Mouse (Mus musculus) cerebellum, postnatal 36 days (tissue): ENCODE measurements at regions not wholly inside any gene's neighbourhood (a gene's known extent, or its start where the extent isn't known, plus 50 kb on each side); places are given as distances from the start of the nearest gene placed in this dataset.

Experiments
- DNase-seq, 2 experiments: peaks; one replicate each; pipeline ENCODE4 v3.0.0; 2021 to 2022; ENCODE audit warnings: mixed read lengths in 2 of 2

DNA sequence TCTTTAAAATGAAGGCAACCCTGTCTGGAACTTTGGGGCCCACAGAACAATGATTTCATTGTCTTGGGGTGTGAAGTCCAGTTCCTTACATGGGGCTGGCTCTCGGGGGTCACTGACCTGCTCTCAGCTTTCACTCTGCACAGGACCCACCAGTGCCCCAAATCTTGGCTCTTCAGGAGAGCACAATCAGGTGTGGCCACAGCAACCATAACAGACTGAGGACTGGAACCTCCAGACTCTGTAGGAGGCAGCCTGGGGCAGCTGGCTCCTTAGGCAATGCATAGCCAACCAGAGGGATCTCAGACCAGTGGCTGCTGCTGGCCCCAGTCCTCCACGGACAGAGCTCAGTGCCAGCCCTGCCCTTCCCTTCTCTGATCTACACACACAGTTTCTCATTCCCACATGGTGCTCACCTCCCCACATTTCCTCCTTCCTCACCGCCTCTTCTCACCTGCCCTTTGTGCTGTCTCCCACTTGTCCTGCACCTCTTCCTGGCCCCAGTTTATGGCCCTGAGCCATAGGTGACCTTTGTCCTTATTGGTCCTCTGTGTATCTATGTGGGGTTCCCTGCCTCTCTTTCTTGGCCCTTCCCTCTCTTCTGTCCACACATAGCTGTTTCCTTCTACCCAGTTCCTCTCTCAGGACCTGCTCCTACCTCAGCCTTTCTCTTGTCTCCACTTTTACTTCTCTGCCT, 151.9 kb upstream of the Zmiz1 start:
- no peak for DNase-seq

DNA sequence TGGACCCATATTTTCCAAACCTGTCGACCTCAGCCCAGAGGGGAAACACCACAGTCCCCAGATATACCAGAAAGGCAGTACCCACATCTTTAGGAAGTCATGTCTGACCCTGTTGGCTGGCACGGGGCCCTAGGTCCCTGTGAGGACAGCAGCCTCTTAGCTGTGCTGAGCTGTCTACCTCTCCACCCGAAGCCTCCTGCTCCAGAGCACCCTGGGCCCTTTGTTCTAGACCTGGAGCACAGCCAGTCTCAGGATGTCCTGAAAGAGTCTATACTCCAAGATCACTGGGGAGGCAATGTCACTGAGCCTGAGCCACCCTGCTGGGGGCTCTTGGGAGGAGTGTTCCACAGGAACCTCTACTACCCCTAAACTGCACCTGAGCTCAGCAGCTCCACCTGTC, 150.9 kb upstream of the Zmiz1 start:
- no peak for DNase-seq

DNA sequence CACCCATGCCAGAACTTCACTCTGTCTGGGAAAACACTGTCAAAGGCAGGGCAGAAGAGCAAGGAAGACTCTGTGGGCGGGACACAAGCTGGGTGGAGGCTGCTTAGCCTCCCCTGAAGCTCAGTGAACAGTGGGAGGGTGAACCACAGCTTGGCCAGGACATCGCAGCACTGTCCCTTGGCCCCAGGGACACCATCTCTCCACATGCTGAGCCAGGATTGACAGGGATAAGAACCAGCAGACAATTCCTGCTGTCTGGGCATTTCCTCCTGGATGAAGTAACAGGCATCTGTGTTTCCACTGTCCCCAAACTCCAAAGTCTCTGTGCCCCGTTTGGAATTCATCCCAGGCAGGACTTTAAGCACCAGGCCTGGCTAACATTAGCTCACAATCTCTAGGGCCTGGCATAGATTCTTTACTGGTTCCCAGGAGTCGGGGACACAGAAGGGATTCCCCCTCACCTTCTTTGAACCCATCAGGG, 148.3 kb upstream of the Zmiz1 start:
- no peak for DNase-seq

DNA sequence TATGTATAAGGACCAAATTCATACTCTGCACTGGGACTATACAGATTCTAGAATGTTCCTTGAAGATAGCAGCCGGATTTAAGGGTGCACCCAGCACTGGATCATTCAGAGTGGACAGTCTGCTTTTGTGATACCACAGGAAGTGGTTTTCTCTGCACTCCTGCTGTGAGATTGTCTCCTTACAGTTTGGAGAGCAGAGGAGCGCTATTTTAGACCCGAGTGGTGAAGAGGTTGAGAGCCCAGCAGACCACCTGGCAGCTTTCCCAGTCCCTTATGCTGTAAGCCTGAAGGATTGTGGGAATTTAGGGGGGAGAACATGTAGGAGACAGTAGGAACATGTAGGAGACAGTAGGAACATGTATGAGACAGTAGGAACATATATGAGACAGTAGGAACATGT, 147.5 kb upstream of the Zmiz1 start:
- DNase-seq: no peak

DNA sequence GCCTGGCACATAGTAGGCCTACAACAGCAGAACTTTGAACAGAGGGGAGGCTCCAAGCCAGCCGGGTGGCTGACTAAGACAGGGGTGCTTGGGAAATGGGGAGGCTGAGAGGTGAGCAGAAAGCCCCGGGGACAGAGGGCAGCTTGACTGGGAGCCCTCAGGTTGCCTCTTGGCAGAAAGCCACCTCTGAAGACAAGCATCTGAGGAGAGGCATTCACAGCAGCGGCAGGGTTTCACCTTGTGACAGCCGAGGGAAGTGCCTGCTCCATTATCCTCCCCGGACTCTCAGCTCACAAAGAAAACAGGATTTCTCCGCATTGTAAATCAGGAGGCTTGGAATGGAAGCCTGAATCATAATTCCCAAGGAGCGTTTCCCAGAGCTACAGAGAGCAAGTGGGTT, 146.8 kb upstream of the Zmiz1 start:
- peak in 1 of 2 experiments; percentile 33 for DNase-seq

DNA sequence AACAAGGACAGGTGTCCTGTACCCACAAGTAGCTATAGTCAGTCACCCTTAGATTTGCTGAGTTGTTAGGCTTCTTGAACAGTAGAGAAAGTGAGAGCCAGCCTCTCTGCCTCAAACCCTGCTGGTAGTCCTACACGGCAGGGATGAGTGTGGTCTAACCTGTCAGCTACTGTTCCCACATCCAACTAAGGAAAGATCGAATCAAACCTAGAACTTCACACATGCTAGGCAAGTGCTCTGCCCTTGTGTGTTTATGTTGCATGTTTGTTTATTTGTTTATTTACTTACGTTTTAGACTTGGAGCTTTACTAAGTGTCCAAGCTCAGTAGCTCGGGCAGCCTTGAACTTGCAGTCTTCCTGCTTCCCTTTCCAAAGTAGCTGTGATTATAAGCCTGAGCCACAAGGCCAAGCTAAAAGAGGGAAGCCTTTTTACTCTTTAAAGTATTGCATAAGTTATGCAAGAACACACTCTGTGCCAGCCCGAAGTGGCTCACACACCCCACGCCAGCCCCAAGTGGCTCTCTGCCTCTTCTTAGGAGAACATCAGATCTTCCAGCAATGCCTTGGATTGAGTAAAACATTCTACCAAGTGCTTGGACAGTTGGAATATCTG, 146.1 kb upstream of the Zmiz1 start:
- DNase-seq: no peak

DNA sequence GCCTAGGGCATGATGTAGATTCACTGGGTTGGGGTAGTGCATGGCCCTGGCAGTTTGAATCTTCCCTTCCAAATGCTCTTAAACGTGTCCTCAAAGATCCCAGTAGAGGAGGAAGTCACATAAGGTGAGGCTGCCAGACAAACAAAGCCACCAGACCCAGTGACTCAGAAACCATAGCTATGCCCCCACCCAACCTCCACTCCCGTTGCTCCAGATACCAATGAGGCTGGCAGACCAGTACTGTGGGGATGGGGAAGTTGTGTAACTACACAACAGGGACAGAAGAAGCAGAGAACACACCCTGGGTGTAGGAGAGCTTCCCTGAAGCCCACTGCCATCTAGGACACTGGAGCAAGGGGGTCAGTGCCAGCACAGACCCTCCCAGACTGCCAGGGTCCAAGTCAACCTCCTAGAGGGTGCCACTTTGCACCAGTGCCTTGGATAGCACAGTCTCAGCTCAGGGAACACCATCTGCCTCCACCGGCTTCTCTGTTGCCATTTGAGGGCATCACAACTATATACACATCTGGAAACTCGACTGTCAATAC, 145.2 kb upstream of the Zmiz1 start:
- DNase-seq: no peak

DNA sequence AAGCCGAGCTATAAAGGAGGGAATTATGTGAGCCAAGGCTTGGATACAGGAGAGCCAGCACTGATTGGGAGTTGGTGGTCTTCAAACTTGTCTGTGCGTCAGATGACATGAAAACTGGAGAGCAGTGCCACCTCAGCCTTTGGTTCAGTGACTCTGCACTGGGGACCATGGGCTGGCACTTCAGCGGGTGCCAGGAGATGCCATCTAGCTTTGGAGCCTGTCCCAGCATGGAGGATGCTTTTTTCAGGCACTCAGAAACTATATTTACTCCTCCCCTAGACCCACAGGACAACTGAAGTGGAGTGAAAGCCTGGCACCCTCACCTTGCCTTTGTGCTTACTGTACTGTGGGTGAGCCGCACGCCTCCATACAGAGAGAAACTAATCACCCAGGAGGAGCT, 142.5 kb upstream of the Zmiz1 start:
- DNase-seq: no peak

DNA sequence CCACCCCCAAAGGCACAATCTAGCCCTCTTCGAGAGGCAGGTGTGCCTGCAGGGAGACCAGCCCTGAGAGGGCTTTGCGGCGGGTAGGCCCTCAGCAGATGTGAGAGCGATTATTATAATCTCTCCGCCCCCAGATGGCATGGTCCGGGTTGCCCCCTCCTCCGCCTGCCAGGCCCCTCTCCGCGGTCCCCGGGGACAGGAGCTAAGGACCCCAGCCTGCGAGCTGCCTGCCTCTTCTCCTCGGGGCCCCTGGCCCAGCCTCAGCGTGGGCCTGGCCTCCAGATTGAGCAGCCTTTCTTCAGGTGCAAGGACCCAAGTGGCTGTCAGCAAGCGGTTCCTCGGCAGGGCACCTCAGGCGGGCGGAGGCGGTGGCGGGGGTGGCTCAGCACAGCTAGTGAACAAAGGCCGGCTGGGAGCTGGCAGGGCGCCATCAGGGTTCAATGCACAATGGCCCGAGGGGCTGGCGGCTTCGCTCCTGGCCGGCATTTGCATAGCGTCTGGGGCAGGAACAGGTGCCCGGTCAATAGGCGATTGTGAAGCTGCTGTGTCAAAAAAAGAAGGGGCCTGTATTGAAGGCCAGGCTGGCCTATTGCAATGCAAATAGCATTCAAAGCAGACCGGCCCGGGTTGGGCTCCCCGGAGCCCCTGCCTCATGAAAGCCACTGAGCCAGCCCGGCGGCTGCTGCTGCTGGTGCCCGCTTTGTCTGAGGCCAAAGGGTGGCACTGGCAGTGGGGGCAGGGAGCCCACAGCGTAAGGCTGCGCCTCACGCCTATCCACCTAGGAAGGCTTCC, 141.1 kb upstream of the Zmiz1 start:
- DNase-seq: peak; percentile 69 to 77

DNA sequence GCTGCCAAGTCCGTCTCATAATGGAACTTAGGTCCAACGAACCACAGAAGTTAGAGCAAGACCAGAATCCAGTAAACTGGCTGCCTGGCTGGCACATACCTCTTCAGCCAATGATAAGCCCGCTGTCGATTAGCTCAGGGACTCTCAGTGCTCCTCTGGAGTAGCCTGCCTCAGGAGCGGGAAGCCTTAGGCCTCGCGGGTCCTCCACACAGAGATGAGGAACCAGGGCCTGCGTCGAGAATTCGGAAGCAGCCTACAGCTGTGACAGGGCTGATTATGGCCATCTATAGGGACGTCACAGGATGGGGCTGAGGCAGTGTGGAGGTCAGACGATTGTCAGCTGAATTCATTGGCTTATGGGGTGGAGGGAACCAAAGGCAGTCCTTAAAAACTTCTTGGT, 140.1 kb upstream of the Zmiz1 start:
- no peak for DNase-seq

DNA sequence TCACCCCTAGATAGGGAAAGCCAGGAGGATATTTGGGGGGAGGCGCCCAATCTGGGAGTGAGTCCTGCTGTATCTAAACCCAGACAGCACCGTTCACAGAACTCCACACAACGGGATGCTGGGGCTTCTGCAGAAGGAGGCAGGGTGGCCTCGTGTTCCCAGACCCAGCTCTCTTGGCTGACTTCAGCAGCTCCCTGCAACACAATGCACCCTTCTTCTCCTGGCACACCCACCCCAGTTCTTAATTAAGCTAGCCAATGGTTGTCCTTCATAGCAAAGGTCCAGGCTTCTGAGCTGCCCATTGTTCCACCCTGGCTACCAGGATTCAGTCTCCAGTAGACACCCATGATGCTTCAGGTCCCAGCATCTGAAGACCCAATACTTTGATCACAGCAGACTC, 138.8 kb upstream of the Zmiz1 start:
- DNase-seq: no peak

DNA sequence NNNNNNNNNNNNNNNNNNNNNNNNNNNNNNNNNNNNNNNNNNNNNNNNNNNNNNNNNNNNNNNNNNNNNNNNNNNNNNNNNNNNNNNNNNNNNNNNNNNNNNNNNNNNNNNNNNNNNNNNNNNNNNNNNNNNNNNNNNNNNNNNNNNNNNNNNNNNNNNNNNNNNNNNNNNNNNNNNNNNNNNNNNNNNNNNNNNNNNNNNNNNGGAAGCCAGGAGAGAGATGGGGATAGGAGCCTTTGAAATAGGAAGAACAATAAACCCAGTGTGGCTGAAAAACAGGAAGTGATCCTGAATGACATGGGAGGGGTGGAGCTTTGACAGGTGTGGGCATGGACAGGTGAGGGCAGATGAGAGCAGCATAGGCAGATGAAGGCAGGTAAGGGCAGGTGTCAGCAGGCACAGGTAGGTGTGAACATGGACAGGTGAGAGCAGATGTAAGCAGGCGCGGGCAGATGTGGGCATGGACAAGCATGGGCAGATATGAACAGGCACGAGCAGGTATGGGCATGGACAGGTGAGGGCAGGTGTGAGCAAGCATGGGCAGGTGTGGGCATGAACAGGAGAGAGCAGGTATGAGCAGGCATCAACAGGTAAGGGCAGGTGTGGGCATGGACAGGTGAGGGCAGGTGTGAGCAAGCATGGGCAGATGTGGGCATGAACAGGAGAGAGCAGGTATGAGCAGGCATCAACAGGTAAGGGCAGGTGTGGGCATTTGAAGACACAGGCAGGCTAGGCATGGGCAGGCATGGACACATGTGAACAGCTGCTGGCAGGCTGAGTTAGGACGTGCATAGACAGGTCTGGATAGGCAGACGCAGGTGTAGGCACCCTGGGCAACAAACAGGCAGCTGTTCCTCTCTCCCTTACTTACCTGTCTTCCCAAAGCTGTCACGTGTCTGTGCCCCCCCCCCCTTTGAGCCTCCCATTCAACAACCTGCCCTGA, 135.2 kb upstream of the Zmiz1 start:
- no peak for DNase-seq

DNA sequence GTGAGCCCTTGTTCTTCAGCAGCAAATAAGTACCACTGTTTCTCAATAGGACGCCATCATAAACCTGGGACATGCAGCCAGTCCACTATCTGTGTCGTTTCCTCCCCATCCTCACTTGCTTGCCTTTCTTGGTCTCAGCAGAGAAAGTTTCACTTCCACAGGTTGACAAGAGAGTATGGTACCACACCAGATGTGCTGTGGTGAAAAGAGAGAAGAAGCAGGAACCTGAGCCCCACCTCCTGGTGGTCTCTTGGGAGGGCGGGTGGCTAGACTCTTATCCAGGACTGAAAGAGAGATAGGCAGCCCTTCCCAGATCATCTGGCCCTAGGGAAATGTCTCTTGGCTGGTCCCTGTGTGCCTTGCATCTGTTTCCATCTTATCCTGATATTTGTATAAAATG, 133.1 kb upstream of the Zmiz1 start:
- DNase-seq: no peak

DNA sequence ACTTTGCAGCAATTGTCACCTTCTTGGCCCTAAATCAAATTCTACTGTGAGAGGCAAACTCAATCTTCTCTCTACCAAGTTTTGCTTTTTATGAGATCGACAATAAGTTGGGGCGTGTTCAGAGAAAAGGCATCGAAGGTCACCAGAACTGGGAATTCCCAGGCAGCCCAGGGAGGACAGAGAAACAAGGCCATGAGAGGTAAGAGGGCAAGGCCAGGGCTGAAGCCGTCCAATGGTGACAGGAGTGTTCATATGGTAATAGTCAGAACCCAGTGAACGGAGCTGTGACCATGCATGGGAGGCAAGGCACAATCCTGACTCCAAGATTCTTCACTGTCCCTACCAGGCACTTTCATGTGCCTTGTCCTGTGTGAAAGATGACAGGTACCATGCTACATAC, 130.8 kb upstream of the Zmiz1 start:
- DNase-seq: no peak

DNA sequence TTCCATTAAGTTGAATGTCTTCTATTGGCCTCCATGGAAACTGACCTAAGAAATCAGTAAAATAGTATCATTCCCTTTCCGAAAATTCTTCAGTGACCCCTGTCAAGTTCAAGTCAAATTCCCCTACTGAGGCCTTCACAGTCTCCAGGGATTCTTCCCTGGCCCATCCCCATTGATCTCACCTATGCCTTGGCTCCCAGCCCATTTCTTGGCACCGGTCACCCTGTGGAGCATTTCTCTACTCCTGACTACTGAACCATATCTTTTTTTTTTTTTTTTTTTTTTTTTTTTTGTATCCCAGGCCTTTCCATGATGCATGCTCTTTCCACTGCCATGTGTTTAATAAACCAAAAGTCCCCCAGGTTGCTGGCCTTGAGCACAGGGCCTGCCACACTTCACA, 124.8 kb upstream of the Zmiz1 start:
- DNase-seq: no peak

DNA sequence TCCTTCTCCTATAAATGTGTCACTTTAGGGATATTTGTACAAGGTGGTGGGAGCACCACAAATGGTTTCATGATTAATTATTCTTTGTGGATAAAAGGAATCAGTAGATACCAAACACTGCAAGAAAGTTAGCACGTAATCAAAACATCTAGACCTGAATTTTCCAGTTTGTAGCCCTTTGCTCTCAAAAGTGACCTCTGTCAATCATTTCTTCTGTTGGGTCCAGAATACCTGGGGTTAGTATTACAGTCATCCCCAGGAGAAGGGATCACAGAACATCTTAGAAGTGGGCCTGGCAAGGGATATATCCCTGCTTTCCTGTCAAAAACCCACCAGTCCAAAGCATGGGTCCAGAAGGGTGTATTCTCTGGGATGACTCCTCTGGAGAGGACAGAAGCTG, 122.1 kb upstream of the Zmiz1 start:
- no peak for DNase-seq

DNA sequence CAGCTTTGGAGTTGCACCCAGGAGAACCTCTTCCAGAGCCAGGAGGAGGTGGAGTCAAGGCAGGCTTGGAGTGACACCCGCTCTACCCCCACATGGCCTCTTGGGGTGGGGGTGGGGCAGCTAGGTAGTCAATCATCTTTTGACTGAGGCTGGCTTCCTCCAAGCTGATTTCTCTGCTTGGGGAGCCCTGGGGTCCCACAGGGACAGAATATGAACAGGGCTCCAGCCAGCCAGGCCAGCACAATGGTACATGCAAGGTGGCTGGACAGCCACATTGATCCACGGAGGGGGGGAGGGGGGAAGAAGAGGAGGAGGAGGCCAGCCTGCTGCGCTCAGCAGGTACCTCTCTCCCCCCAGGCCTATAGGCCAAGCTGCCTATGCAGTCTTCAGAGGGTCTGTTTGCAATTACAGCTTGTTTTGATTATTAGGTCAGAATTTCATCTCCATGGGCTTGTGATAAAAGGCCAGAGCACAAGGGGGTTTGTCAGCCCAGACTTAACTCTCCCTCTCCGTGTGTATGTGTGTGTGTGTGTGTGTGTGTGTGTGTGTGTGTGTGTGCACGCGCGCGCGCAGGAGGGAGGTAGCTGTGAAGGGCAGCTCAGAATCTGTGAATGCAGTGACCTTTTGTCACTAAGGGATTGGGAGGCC, 120.5 kb upstream of the Zmiz1 start:
- no peak for DNase-seq

DNA sequence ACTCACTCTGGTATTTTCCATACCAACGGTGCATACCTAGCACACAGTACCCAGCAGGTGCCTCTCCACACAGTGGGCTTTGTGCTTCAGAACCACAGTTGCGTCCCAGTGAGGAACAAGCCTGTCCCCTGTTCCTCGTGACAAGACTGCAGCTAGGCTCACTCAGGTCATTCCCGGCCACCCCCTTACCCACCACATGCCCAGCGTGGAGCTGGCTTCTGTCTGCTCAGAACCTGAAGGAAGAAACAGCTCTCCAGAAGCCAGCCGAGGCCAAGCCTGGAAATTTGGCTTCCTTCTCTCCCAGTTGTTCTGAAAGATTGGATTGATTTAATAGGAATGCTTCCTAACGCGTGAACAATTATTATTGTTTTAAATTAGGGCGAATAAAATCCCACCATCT, 118.1 kb upstream of the Zmiz1 start:
- DNase-seq: no peak

DNA sequence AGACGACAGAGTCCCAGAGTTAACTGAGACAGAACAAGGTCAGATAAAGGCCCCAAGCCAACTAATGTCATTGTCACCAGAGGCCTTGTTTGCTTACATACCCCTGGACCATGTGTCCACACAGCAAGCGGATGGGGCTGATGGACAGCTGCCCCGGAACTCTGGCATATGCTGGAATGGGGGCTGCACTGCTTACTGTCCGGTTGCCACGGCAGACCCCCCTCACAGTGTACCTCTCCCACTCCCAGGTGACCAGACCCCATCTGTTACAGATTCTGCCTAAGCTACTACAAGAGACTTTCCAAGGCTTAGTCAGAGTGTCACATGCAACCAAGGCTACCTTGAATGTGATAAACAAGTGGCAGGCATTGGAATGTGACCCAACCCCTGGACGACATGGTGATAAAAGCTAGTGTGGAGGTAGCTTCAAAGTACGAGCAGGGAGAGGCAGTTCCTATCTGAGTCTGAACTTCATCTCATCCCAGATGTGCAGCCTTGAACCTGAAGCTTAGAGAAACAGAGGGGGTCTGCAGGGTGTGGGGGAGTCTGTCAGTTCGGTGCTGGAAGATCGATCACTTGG, 117.0 kb upstream of the Zmiz1 start:
- DNase-seq: no peak

DNA sequence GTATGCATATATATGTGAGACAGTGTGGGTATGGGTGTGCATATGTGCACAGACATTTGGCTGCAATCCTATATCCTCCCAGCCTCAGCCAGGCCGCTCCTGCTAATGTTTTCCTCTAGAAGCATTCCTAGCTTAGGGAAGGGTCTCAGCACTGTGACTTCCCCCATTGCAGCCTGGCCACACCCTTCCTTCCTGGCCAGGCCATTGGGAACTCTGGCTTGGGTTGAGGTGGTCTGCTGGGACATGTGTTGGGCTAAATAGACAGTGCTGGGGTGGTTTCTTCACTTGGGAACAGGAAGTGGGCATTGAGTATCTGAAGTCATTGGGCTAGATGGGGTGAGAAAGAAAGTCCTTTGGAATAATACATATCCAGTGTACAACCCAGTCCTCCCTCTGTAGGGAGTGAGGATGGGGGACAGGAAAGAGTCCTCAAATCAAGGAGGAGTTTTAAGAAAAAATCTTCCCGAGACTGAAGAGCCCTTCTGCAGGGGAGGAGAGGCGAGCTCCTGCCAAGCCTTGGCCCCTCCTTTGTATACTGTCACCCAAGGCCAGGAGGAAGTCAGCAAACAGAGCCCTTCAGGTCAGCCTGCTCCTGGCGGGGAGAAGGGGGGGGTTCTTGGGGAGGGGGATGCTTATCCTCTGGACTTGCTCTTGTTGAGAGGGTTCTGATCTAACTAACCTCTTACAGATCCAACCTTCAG, 116.0 kb upstream of the Zmiz1 start:
- no peak for DNase-seq

DNA sequence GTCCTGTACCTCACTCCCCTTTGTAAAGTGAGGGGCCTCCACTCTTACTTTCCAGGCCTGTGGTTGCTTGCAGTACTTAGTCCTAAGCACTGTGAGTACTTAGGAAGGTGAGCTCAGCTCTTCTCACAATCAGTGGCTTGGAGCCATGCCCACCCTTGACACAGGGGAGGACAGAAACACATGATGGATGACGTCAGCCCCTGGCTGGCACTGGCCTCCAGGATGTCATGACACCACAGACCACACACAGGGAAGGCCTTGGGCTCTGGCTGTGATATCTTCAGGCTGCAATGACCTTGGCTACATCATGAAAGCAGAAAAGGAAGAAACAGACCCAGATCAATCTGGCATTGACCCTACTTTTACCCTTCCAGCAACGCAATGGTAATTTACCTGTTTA, 113.0 kb upstream of the Zmiz1 start:
- DNase-seq: peak; percentile 64 to 72
